Mouse (Mus musculus) neural tube, embryonic 15.5 days (tissue): ENCODE results near the gene Abcf3. TPM values are rescaled to one million over a fixed set of nuclear protein-coding genes. Genes with fewer than 3 reads are reported as not detected.

Experiments used
- ATAC-seq: fragments of 200-750 bp; cut with Nextera tagmentation; 2 replicates; pipeline ENCODE4 v1.8.0; 2017; ENCODE audit warnings: mild to moderate bottlenecking, moderate TSS enrichment, moderate library complexity; ENCODE audit not compliant: low FRiP score
- H3K27ac ChIP-seq: fragments of 300-500 bp; sonication (generic); replicated peaks from 2 replicates; pipeline ENCODE4 v1.5.1; 2015; ENCODE audit warnings: mild to moderate bottlenecking, inconsistent platforms
- H3K27me3 ChIP-seq: fragments of 300-500 bp; sonication (generic); replicated peaks from 2 replicates; pipeline ENCODE4 v1.6.1; 2015; ENCODE audit warnings: inconsistent platforms
- H3K36me3 ChIP-seq: fragments of 300-500 bp; sonication (generic); 2 replicates; pipeline ENCODE4 v1.6.1; 2015; ENCODE audit warnings: inconsistent platforms
- H3K4me1 ChIP-seq: fragments of 300-500 bp; sonication (generic); 2 replicates; pipeline ENCODE4 v1.6.1; 2015; ENCODE audit warnings: inconsistent platforms
- H3K4me2 ChIP-seq: fragments of 300-500 bp; sonication (generic); 2 replicates; pipeline ENCODE4 v1.6.1; 2015; ENCODE audit warnings: inconsistent platforms, mild to moderate bottlenecking, moderate library complexity
- H3K4me3 ChIP-seq: fragments of 300-500 bp; sonication (generic); replicated peaks from 2 replicates; pipeline ENCODE4 v1.5.1; 2015; ENCODE audit warnings: mild to moderate bottlenecking, inconsistent platforms
- H3K9ac ChIP-seq: fragments of 300-500 bp; sonication (generic); replicated peaks from 2 replicates; pipeline ENCODE4 v1.6.1; 2015; ENCODE audit warnings: mild to moderate bottlenecking, inconsistent platforms
- H3K9me3 ChIP-seq: fragments of 300-500 bp; sonication (generic); replicated peaks from 2 replicates; pipeline ENCODE4 v1.6.1; 2016; ENCODE audit warnings: inconsistent platforms
- WGBS: fragments of 180-500 bp; shearing (Covaris S2); methylation state at CpG from one replicate; pipeline ENCODE4 v1.1.7; 2015; ENCODE audit warnings: mixed read lengths; 5-methylcytosine and 5-hydroxymethylcytosine counted together
- polyA plus RNA-seq: library from polyadenylated mRNA; unstranded; fragments of >200 nt; fragmentation: Nextera tagmentation; extraction: Ambion mirVana; gene quantifications from 2 replicates; pipeline ENCODE4 v1.2.1, GENCODE M21; 2015

The Abcf3 gene
- polyA plus RNA-seq, 1 experiment from 2014 or later: 93.2 TPM

DNA sequence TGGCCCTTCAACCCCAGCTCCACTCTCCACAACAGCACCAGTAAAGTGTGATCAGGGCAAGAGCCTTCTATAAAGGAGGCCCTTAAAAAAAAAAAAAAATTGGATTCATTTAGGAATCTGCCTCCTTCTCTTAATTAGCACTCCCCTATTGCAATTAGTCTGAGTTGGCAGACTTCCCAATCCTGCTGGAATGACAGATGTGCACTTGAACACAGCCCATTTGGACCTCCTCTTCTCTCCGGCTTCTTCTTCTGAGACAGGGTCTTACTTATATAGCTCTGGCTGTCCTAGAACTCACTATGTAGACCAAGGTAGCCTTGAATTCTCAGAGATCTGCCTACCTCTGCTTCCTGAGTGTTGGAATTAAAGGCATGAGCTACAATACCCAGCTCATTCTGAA is 19.0 kb upstream of the Abcf3 start:
- WGBS: 23% methylated on average over 1 of the region's 1 CpGs
- H3K9me3 ChIP-seq: no peaks in the 10 kb centered on the region

DNA sequence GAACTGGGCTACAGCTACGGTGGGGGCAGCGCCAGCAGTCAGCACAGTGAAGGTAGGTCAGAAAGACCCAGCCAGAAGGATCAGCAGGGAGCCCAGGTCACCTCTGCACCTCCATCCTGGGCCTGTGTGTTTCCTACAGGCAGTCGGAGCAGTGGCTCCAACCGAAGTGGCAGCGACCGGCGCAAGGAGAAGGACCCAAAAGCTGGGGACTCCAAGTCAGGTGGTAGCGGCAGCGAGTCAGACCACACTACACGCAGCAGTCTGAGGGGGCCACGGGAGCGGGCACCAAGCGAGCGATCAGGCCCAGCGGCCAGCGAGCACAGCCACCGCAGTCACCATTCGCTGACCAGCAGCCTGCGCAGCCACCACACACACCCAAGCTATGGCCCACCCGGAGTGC is 17.4 kb upstream of the Abcf3 start:
- Histone ChIP-seq H3K27ac (no peak overlapping the region), H3K27me3 (no peaks in the 10 kb centered on the region), H3K4me3 (no peak overlapping the region), H3K9me3 (no peaks in the 10 kb centered on the region), H3K4me1 (0 out of 2 replicates have a peak, but pooled peaks cover 4% of the 10 kb centered on the region), H3K9ac (no peak overlapping the region), H3K4me2 (no peak overlapping the region), H3K36me3 (peaks cover 75% of the 10 kb centered on the region)
- ATAC-seq: no peak
- WGBS: 98% methylated on average over 20 of the region's 20 CpGs

More for the DNA sequence above, 19.0 kb upstream of the Abcf3 start:
- H3K36me3 ChIP-seq: peaks cover 88% of the 10 kb centered on the region
- H3K27me3 ChIP-seq: no peaks in the 10 kb centered on the region
- no peak overlapping the region for H3K9ac ChIP-seq
- H3K4me3 ChIP-seq: no peak overlapping the region
- 0 out of 2 replicates have a peak, but pooled peaks cover 4% of the 10 kb centered on the region for H3K4me1 ChIP-seq
- H3K4me2 ChIP-seq: no peak overlapping the region
- no peak for ATAC-seq
- no peak overlapping the region for H3K27ac ChIP-seq

DNA sequence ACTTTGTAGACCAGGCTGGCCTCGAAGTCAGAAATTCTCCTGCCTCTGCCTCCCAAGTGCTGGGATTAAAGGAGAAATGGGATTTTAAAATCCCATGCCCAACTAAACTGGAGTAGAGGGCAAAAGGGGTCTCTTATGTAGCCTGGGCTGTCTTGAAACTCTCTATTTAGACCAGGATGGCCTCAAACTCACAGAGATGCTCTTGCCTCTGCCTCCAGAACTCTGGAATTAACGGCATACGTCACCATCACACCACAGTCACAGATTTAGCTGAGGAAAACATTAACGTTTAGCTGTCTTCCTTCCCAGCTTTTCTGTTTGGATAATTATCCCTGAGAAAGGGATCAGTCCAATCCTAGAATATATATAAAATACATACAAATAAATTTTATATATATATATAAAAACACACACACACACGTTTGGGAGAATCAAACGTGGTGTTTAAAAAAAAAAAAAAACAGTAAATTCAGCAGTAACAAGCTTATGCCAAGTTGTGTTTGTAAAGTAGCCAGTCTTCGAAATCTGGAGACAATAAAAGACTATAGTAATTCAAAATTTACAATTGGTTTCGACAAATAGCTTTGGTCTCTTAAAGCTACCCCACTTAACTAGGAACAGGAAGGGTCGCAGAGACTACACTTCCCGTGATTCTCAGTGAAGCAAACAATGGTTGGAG is 13.6 kb upstream of the Abcf3 start:
- peaks cover 31% of the 10 kb centered on the region for H3K4me1 ChIP-seq
- no peak overlapping the region for H3K27ac ChIP-seq
- no peak overlapping the region for H3K9ac ChIP-seq
- H3K27me3 ChIP-seq: no peaks in the 10 kb centered on the region
- no peak for ATAC-seq
- no peaks in the 10 kb centered on the region for H3K9me3 ChIP-seq
- WGBS: 46% methylated on average over 10 of the region's 10 CpGs
- peaks cover 55% of the 10 kb centered on the region for H3K36me3 ChIP-seq
- no peak overlapping the region; the same call in 1 of the 2 replicates for H3K4me3 ChIP-seq
- peak overlapping the region; percentile 36 for H3K4me2 ChIP-seq

DNA sequence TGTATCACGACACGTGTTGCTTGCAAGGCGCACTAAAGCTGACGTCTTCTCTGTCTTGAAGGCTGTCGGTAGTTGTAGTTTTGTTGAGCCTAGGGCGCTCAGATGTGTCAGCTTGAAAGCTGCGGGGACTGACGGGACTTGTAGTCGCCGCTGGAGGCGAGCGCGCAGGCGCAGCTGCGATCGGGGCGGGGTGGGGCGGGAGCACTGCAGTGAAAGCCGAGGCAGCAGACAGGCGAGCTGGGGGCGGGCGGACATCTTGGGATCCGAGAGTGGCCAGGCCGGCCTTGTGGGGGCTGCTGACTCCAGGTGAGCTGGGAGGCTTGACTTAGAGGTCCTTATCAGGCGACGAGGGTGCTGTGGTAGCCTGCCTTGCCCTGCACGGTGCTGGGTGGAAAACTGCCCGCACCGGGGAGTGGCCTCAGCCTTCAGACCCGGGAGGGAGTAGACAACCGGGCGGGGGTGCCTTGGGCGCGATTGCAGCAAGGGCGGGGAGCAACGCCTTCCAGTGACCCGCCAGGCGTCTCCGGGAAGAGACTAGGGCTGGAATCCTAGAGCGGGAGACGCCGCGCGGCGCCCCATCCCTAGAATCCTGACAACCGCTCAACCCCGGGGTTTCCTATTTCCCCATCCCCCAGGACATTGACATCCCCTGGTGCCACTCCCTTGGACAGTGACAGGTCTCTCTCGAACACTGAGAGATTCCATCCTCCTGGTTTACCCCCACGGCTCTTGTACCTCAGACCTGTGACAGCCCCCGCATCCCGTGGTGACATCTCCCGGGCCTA is 12.9 kb upstream of the Abcf3 start, which contains the start of gene Ap2m1:
TSS of gene Ap2m1 (plus strand) at position 183 of the 785 bp plus-strand sequence.
- Histone ChIP-seq H3K27ac (peak within 1 kb of the TSS; percentile 89), H3K36me3 (peaks cover 55% of the 10 kb centered on the region)
- under 1% methylated on average over 52 of the region's 52 CpGs for WGBS

DNA sequence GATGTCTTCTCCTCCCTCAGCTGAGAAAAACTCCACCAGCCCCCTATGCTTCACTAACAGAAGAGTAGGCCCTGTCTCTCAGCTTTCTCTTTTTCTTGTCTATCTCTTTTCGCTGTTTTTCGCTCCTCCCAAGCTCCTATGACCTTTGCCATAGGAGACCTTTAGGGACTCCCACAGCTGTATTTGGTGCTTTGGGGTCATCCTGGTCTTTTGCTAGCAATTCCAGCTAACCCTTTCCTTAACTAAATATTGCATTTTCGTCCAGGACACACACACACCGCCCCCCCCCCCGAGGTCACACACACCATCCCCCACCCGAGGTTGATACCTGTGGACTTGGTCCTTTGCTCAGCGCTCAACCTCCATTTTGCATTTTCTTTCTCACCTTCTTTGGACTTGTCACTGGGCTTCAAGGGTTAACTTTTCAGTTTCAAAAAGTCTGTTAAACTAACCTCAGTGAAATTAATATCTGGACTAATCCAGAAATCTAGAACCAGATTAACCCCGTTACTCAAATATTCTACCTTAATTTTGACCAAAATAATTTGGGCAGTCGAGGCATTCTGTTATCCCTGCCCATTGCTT is 12.2 kb upstream of the Abcf3 start:
- Histone ChIP-seq H3K27me3 (no peaks in the 10 kb centered on the region), H3K9me3 (no peaks in the 10 kb centered on the region), H3K4me1 (peaks cover 31% of the 10 kb centered on the region), H3K4me3 (peak overlapping the region; percentile 93), H3K27ac (peak overlapping the region; percentile 89), H3K4me2 (peak overlapping the region; percentile 82), H3K36me3 (peaks cover 55% of the 10 kb centered on the region), H3K9ac (peak overlapping the region; percentile 99)
- WGBS: 33% methylated on average over 9 of the region's 9 CpGs
- no peak for ATAC-seq

More for the DNA sequence above, 12.9 kb upstream of the Abcf3 start, which contains the start of gene Ap2m1:
- peak; percentile 97 for ATAC-seq
- Histone ChIP-seq H3K4me1 (peaks cover 31% of the 10 kb centered on the region), H3K9me3 (no peaks in the 10 kb centered on the region), H3K9ac (peak within 1 kb of the TSS; percentile 99), H3K4me2 (peak within 1 kb of the TSS; percentile 82), H3K4me3 (peak within 1 kb of the TSS; percentile 93), H3K27me3 (no peaks in the 10 kb centered on the region)

DNA sequence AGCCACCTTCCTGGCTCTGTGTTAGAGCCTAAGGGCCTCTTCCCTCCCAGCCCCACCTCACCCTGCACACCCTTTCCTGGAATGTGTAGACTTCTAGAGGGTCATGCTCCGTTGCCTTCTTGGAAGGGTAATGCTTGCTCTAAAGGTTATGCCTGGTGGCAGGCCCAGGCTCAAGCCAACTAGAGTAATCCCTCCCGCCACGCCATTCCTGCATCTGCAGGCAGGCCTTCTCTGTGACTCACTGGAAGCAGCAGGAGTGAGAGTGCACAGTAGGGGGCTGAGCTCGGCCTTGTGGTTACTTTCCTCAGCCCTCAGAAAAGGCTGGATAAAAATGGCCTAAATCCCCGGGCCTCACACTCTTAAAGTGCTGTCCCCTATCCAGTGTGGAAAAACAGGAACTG is 11.3 kb upstream of the Abcf3 start:
- peak overlapping the region; percentile 82 for H3K4me2 ChIP-seq
- H3K9ac ChIP-seq: peak overlapping the region; percentile 99
- no peak for ATAC-seq
- H3K27ac ChIP-seq: no peak overlapping the region; the same call in 1 of the 2 replicates
- no peaks in the 10 kb centered on the region for H3K9me3 ChIP-seq
- peaks cover 31% of the 10 kb centered on the region for H3K4me1 ChIP-seq
- H3K4me3 ChIP-seq: peak overlapping the region; percentile 93
- H3K36me3 ChIP-seq: peaks cover 55% of the 10 kb centered on the region
- H3K27me3 ChIP-seq: no peaks in the 10 kb centered on the region
- WGBS: 32% methylated on average over 5 of the region's 5 CpGs

DNA sequence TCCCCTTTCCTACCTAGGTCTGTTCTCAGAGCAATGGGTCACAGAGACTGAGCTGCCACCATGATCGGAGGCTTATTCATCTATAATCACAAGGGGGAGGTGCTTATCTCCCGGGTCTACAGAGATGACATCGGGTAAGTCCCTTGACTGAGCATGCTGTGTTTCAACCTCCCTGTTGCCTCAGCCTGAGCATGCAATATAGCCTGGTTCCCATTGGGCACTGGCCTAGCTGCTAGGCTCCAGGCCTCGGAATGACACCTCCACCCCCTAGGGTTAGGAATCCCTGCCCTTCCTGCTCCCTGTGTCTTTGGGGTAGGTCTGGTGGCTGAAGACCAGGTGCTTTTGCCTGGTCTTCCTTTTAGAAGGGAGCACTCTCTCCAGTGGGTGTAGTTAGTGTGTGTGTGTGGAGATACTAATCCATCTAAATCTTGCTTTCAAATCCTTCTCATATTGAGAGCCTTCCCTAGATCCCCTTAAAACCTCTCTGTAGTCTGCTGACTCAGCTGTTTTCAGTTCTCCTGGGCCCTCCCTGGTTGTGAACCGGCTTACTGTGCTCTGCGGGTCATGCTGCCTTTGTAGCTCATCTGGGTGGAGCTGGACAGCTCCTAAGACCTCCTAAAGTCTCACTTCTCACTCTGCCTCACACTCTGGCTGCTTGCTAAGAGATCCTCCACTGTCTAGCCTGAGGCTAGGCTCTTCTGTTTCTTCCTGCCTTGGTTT is 10.6 kb upstream of the Abcf3 start:
- peaks cover 58% of the 10 kb centered on the region for H3K36me3 ChIP-seq
- H3K9ac ChIP-seq: peak overlapping the region; percentile 99
- H3K27me3 ChIP-seq: no peaks in the 10 kb centered on the region
- no peak overlapping the region for H3K27ac ChIP-seq
- no peaks in the 10 kb centered on the region for H3K9me3 ChIP-seq
- peak overlapping the region; percentile 93 for H3K4me3 ChIP-seq
- no peak for ATAC-seq
- peak overlapping the region; percentile 82 for H3K4me2 ChIP-seq
- 49% methylated on average over 6 of the region's 6 CpGs for WGBS
- peaks cover 31% of the 10 kb centered on the region for H3K4me1 ChIP-seq

DNA sequence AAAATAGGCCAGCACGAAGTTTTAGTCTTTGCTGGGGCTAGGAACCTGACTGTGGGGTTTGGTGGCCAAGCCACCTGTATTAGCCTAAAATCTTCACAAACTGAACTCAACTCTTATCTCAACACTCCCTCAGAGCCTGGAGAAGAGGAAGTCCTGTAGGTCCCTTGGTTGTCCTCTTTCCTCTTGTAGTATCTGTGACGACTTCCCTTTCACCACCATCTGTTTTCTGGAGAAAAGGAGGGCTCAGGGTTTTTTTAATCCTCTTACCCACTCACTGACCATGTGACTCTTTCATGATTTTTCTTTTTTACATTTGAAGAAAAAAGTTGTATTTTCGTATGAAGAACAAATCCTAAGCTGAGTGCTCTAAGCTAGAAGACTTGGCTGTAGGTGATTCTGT is 8.7 kb upstream of the Abcf3 start:
- H3K9me3 ChIP-seq: no peaks in the 10 kb centered on the region
- no peak overlapping the region for H3K4me3 ChIP-seq
- H3K4me1 ChIP-seq: peaks cover 31% of the 10 kb centered on the region
- ATAC-seq: no peak
- H3K27me3 ChIP-seq: no peaks in the 10 kb centered on the region
- no peak overlapping the region for H3K4me2 ChIP-seq
- no peak overlapping the region for H3K9ac ChIP-seq
- WGBS: 83% methylated on average over 3 of the region's 3 CpGs
- H3K36me3 ChIP-seq: peaks cover 64% of the 10 kb centered on the region
- no peak overlapping the region for H3K27ac ChIP-seq

DNA sequence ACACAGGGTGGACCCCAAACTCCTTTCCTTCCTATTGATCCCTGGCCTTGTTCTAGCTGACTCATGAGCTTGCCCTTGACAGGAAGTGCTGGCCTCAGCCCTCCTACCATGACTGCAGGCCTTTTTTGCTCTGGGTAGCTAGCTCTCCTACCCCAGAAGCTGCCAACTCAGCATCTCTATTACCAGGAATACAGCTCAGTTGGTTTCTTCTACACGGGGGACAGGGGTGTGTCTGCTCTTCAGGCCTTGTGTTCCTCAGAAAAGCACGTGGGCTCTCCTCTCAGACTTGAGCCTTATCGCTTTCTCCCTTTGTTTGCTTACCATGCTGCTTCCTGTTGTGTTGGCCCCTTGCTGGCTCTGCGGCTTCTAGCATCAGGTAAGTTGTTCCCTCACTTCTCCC is 7.9 kb upstream of the Abcf3 start:
- Histone ChIP-seq H3K4me2 (no peak overlapping the region), H3K9ac (no peak overlapping the region), H3K36me3 (peaks cover 71% of the 10 kb centered on the region), H3K27me3 (no peaks in the 10 kb centered on the region), H3K4me3 (no peak overlapping the region), H3K27ac (no peak overlapping the region), H3K4me1 (peaks cover 31% of the 10 kb centered on the region), H3K9me3 (no peaks in the 10 kb centered on the region)
- WGBS: 89% methylated on average over 4 of the region's 4 CpGs
- no peak for ATAC-seq

DNA sequence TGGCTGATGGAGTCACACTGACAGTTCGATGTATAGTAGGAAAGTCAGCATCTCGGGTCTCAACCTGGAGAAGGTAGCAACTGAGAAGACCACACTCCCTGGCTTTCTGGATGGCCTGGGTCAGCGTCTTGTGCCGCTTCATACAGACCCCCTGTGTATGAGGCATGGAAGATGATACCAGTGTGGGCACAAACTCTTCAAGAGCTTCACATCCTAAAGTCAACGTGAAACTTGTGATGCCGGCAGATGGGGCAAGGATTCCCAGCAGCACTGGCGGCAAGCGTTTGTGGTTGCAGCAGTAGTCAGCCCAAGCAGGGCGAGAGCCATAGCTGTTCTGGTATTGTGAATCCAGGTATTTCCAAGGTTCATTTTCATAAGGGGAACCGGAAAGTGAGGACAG is 2.7 kb upstream of the Abcf3 start:
- peaks cover 58% of the 10 kb centered on the region for H3K36me3 ChIP-seq
- ATAC-seq: no peak
- H3K9me3 ChIP-seq: no peaks in the 10 kb centered on the region
- no peak overlapping the region for H3K4me3 ChIP-seq
- H3K4me1 ChIP-seq: peaks cover 23% of the 10 kb centered on the region
- H3K27ac ChIP-seq: no peak overlapping the region
- 95% methylated on average over 10 of the region's 10 CpGs for WGBS
- H3K9ac ChIP-seq: no peak overlapping the region
- no peak overlapping the region for H3K4me2 ChIP-seq
- no peaks in the 10 kb centered on the region for H3K27me3 ChIP-seq

DNA sequence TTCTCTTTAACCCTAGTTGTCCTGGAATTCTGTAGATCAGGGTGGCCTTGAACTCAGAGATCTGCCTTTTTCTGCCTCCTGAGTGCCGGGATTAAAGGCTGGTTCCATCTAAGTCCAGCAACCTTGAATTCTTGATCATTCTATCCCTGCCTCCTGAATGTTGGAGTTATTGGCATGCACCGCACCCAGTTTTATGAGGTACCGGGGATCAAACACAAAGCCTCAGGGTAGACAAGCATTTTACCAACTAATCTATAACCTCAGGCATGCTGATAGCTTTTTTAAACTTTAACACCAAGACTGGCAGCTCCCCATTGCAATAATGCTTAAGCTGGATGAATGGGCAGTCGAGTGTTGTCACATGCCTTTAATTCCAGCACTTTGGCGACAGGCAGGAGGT is 954 bp upstream of the Abcf3 start:
- Histone ChIP-seq H3K4me1 (peaks cover 23% of the 10 kb centered on the region), H3K9me3 (no peaks in the 10 kb centered on the region), H3K4me3 (peak overlapping the region; percentile 89), H3K4me2 (peak overlapping the region; percentile 84), H3K27me3 (no peaks in the 10 kb centered on the region), H3K36me3 (peaks cover 57% of the 10 kb centered on the region), H3K27ac (peak overlapping the region; percentile 79), H3K9ac (no peak overlapping the region; the same call in 1 of the 2 replicates)
- WGBS: 56% methylated on average over 5 of the region's 5 CpGs
- no peak for ATAC-seq
